Mouse (Mus musculus) limb, embryonic 15.5 days (tissue): ENCODE measurements around the gene Mob2. TPM values are rescaled to one million over a fixed set of nuclear protein-coding genes. Genes with fewer than 3 reads are reported as not detected.

ENCODE experiments used
- ATAC-seq: fragments of 200-750 bp; cut with Nextera tagmentation; 2 replicates; pipeline ENCODE4 v1.8.0; 2017; ENCODE audit warnings: low read depth, moderate TSS enrichment; ENCODE audit not compliant: insufficient number of reproducible peaks, low FRiP score, low TSS enrichment
- H3K27ac ChIP-seq: fragments of 300-500 bp; sonication (generic); 2 replicates; pipeline ENCODE4 v1.5.1; 2015; ENCODE audit warnings: moderate library complexity, mild to moderate bottlenecking, inconsistent platforms
- H3K27me3 ChIP-seq: fragments of 300-500 bp; sonication (generic); 2 replicates; pipeline ENCODE4 v1.6.1; 2015; ENCODE audit warnings: inconsistent platforms
- H3K36me3 ChIP-seq: fragments of 300-500 bp; sonication (generic); 2 replicates; pipeline ENCODE4 v1.6.1; 2015; ENCODE audit warnings: inconsistent platforms
- H3K4me1 ChIP-seq: fragments of 300-500 bp; sonication (generic); 2 replicates; pipeline ENCODE4 v1.6.1; 2015; ENCODE audit warnings: inconsistent platforms
- H3K4me2 ChIP-seq: fragments of 300-500 bp; sonication (generic); 2 replicates; pipeline ENCODE4 v1.6.1; 2015; ENCODE audit warnings: mild to moderate bottlenecking, inconsistent platforms
- H3K4me3 ChIP-seq: fragments of 300-500 bp; sonication (generic); 2 replicates; pipeline ENCODE4 v1.5.1; 2015; ENCODE audit warnings: mild to moderate bottlenecking, inconsistent platforms
- H3K9ac ChIP-seq: fragments of 300-500 bp; sonication (generic); 2 replicates; pipeline ENCODE4 v1.6.1; 2015; ENCODE audit warnings: inconsistent platforms
- H3K9me3 ChIP-seq: fragments of 300-500 bp; sonication (generic); 2 replicates; pipeline ENCODE4 v1.6.1; 2016; ENCODE audit warnings: inconsistent platforms
- WGBS: fragments of 180-500 bp; shearing (Covaris S2); methylation state at CpG from one replicate; pipeline ENCODE4 v1.1.7; 2015; 5-methylcytosine and 5-hydroxymethylcytosine counted together
- polyA plus RNA-seq: library from polyadenylated mRNA; unstranded; fragments of >200 nt; fragmentation: Nextera tagmentation; extraction: Ambion mirVana; gene quantifications from 2 replicates; pipeline ENCODE4 v1.2.1, GENCODE M21; 2015

Gene Mob2
- polyA plus RNA-seq, 1 experiment from 2014 or later = 78.2 TPM

GRCm38 (mm10) chr7:142001597-142002340, 59.1 kb downstream of the Mob2 start:
- Histone ChIP-seq H3K9ac (no peak overlapping the region), H3K9me3 (no peaks in the 10 kb centered on the region), H3K4me2 (no peak overlapping the region), H3K27ac (no peak overlapping the region), H3K4me3 (no peak overlapping the region), H3K27me3 (no peaks in the 10 kb centered on the region), H3K4me1 (no peaks in the 10 kb centered on the region), H3K36me3 (peaks cover under 1% of the 10 kb centered on the region; the same call in 1 of the 2 replicates)
- ATAC-seq = no peak
- 86% methylated on average over 22 of the region's 22 CpGs for WGBS

- Histone ChIP-seq H3K4me3 (no peak overlapping the region), H3K9ac (no peak overlapping the region), H3K27me3 (no peaks in the 10 kb centered on the region), H3K27ac (no peak overlapping the region), H3K36me3 (no peaks in the 10 kb centered on the region), H3K9me3 (no peaks in the 10 kb centered on the region), H3K4me1 (no peaks in the 10 kb centered on the region), H3K4me2 (no peak overlapping the region)
- WGBS = 87% methylated on average over 3 of the region's 3 CpGs
- no peak for ATAC-seq
Observed at GRCm38 (mm10) chr7:142000661-142001060, 60.2 kb downstream of the Mob2 start.

- Histone ChIP-seq H3K27ac (no peak overlapping the region), H3K4me1 (no peaks in the 10 kb centered on the region), H3K9me3 (no peaks in the 10 kb centered on the region), H3K9ac (no peak overlapping the region), H3K36me3 (no peaks in the 10 kb centered on the region), H3K27me3 (no peaks in the 10 kb centered on the region), H3K4me3 (no peak overlapping the region), H3K4me2 (no peak overlapping the region)
- 86% methylated on average over 4 of the region's 4 CpGs for WGBS
- ATAC-seq = no peak
Observed at GRCm38 (mm10) chr7:141994121-141994520, 66.7 kb downstream of the Mob2 start.

GRCm38 (mm10) chr7:141991183-141991582, 69.7 kb downstream of the Mob2 start:
- WGBS = 78% methylated on average over 2 of the region's 2 CpGs
- Histone ChIP-seq H3K36me3 (no peaks in the 10 kb centered on the region), H3K4me3 (no peak overlapping the region), H3K27me3 (no peaks in the 10 kb centered on the region), H3K9me3 (no peaks in the 10 kb centered on the region), H3K4me2 (no peak overlapping the region), H3K27ac (no peak overlapping the region), H3K4me1 (no peaks in the 10 kb centered on the region), H3K9ac (no peak overlapping the region)
- ATAC-seq = no peak

GRCm38 (mm10) chr7:141988314-141988806, 72.5 kb downstream of the Mob2 start:
- H3K27ac ChIP-seq = no peak overlapping the region
- H3K4me3 ChIP-seq = no peak overlapping the region
- H3K27me3 ChIP-seq = no peaks in the 10 kb centered on the region
- no peaks in the 10 kb centered on the region for H3K36me3 ChIP-seq
- no peak overlapping the region for H3K4me2 ChIP-seq
- 85% methylated on average over 7 of the region's 7 CpGs for WGBS
- ATAC-seq = no peak
- no peak overlapping the region for H3K9ac ChIP-seq
- H3K4me1 ChIP-seq = no peaks in the 10 kb centered on the region
- H3K9me3 ChIP-seq = no peaks in the 10 kb centered on the region

GRCm38 (mm10) chr7:141981237-141981636, 79.6 kb downstream of the Mob2 start:
- Histone ChIP-seq H3K27ac (no peak overlapping the region), H3K27me3 (no peaks in the 10 kb centered on the region), H3K4me3 (no peak overlapping the region), H3K9ac (no peak overlapping the region), H3K9me3 (no peaks in the 10 kb centered on the region), H3K36me3 (no peaks in the 10 kb centered on the region), H3K4me2 (no peak overlapping the region), H3K4me1 (no peaks in the 10 kb centered on the region)
- WGBS = 84% methylated on average over 7 of the region's 7 CpGs
- ATAC-seq = no peak

GRCm38 (mm10) chr7:141979247-141979646, 81.6 kb downstream of the Mob2 start:
- no peak overlapping the region for H3K9ac ChIP-seq
- WGBS = 91% methylated on average over 4 of the region's 4 CpGs
- no peak for ATAC-seq
- no peaks in the 10 kb centered on the region for H3K9me3 ChIP-seq
- no peak overlapping the region for H3K27ac ChIP-seq
- H3K4me3 ChIP-seq = no peak overlapping the region
- no peak overlapping the region for H3K4me2 ChIP-seq
- no peaks in the 10 kb centered on the region for H3K36me3 ChIP-seq
- no peaks in the 10 kb centered on the region for H3K27me3 ChIP-seq
- no peaks in the 10 kb centered on the region for H3K4me1 ChIP-seq

GRCm38 (mm10) chr7:141978003-141978402, 82.9 kb downstream of the Mob2 start:
- no peaks in the 10 kb centered on the region for H3K9me3 ChIP-seq
- ATAC-seq = no peak
- H3K4me3 ChIP-seq = no peak overlapping the region
- 79% methylated on average over 6 of the region's 6 CpGs for WGBS
- H3K9ac ChIP-seq = no peak overlapping the region
- H3K27me3 ChIP-seq = no peaks in the 10 kb centered on the region
- H3K4me1 ChIP-seq = no peaks in the 10 kb centered on the region
- H3K27ac ChIP-seq = no peak overlapping the region
- H3K4me2 ChIP-seq = no peak overlapping the region
- no peaks in the 10 kb centered on the region for H3K36me3 ChIP-seq

- H3K9ac ChIP-seq = no peak overlapping the region
- WGBS = 29% methylated on average over 7 of the region's 7 CpGs
- no peaks in the 10 kb centered on the region for H3K27me3 ChIP-seq
- no peaks in the 10 kb centered on the region for H3K4me1 ChIP-seq
- no peak overlapping the region for H3K4me2 ChIP-seq
- no peaks in the 10 kb centered on the region for H3K9me3 ChIP-seq
- no peaks in the 10 kb centered on the region for H3K36me3 ChIP-seq
- H3K4me3 ChIP-seq = no peak overlapping the region
- ATAC-seq = no peak
- no peak overlapping the region for H3K27ac ChIP-seq
Observed at GRCm38 (mm10) chr7:141972831-141973619, 87.8 kb downstream of the Mob2 start.

- Histone ChIP-seq H3K4me1 (no peaks in the 10 kb centered on the region), H3K27ac (no peak overlapping the region), H3K27me3 (no peaks in the 10 kb centered on the region), H3K9me3 (no peaks in the 10 kb centered on the region), H3K9ac (no peak overlapping the region), H3K4me2 (no peak overlapping the region), H3K4me3 (no peak overlapping the region), H3K36me3 (no peaks in the 10 kb centered on the region)
- no peak for ATAC-seq
- WGBS = 74% methylated on average over 2 of the region's 2 CpGs
Observed at GRCm38 (mm10) chr7:141966281-141966680, 94.6 kb downstream of the Mob2 start.

- no peak overlapping the region for H3K27ac ChIP-seq
- no peaks in the 10 kb centered on the region for H3K36me3 ChIP-seq
- H3K4me1 ChIP-seq = no peaks in the 10 kb centered on the region
- 96% methylated on average over 3 of the region's 3 CpGs for WGBS
- no peak for ATAC-seq
- no peaks in the 10 kb centered on the region for H3K27me3 ChIP-seq
- H3K9ac ChIP-seq = no peak overlapping the region
- no peaks in the 10 kb centered on the region for H3K9me3 ChIP-seq
- no peak overlapping the region for H3K4me2 ChIP-seq
- no peak overlapping the region for H3K4me3 ChIP-seq
Observed at GRCm38 (mm10) chr7:141962521-141962920, 98.3 kb downstream of the Mob2 start.

GRCm38 (mm10) chr7:141961491-141961890, 99.4 kb downstream of the Mob2 start:
- 0 out of 2 replicates have a peak, but pooled peaks cover under 1% of the 10 kb centered on the region for H3K27me3 ChIP-seq
- H3K9ac ChIP-seq = no peak overlapping the region
- 86% methylated on average over 3 of the region's 3 CpGs for WGBS
- H3K4me2 ChIP-seq = no peak overlapping the region
- H3K9me3 ChIP-seq = no peaks in the 10 kb centered on the region
- no peak overlapping the region for H3K27ac ChIP-seq
- no peak for ATAC-seq
- H3K4me1 ChIP-seq = no peaks in the 10 kb centered on the region
- no peak overlapping the region for H3K4me3 ChIP-seq
- H3K36me3 ChIP-seq = no peaks in the 10 kb centered on the region
